ENCODE assay signal across 9 mouse cellular contexts in genomic region chr19:41993484-41993883, GRCm38 (mm10). TPM values are rescaled to one million over a fixed set of nuclear protein-coding genes. Genes with fewer than 3 reads are reported as not detected.
DNase-seq lines count a peak whose midpoint lies in the region.
"Had no signal": no experiment of that assay in that cellular context is flagged by ENCODE, and none has a peak within 500 bp of the region (broad histone marks: within the 10 kb centered on the region; RNA-seq: fewer than 3 reads in every experiment).

No protein-coding gene starts in this region.

- peak; percentile 61 for DNase-seq in 3134 (ENCODE audit: extremely low read depth, insufficient read length, low spot score)
- DNase-seq in adrenal gland, adult 2 months: peak; percentile 89
- DNase-seq in heart, adult 9 months (ENCODE audit: low spot score in 2 of 2): peak; percentile 58 to 80
- peak; percentile 71 for DNase-seq in layer of hippocampus, adult 9-11 months
- peak; percentile 63 for DNase-seq in ovary, postnatal 10 days (ENCODE audit: low spot score)
- DNase-seq in embryo, embryonic 9.5 days (ENCODE audit: extremely low spot score): no peak
- DNase-seq in embryo, embryonic 10 days (ENCODE audit: low spot score): no peak
- no peak for DNase-seq in cerebellum, adult 11 months

RNA-seq across cellular contexts. Expression of gene Ubtd1, which starts 11.9 kb away (rescaled TPM):
- total RNA-seq in adrenal gland, adult 2 months (2021): 10 to 100 TPM; 12.8 to 21.1 TPM
- 29.3 and 31.3 TPM in 2 replicates for polyA plus RNA-seq in adrenal gland, adult 2 months (2012; rRNA removed)

RNA-seq across cellular contexts. Expression of gene Mms19, which starts 12.5 kb away (rescaled TPM):
- 10 to 100 TPM; 15.9 to 22.0 TPM for total RNA-seq in adrenal gland, adult 2 months (2021)
- polyA plus RNA-seq in adrenal gland, adult 2 months (2012; rRNA removed): 48.3 and 49.2 TPM in 2 replicates

RNA-seq across cellular contexts. Expression of gene Ankrd2, which starts 42.3 kb away (rescaled TPM):
- under 1 TPM; 0.35 to 0.61 TPM for total RNA-seq in adrenal gland, adult 2 months (2021)
- polyA plus RNA-seq in adrenal gland, adult 2 months (2012; rRNA removed): 0.16 and 0.27 TPM in 2 replicates

RNA-seq across cellular contexts. Expression of gene Hoga1, which starts 51.9 kb away (rescaled TPM):
- total RNA-seq in adrenal gland, adult 2 months (2021): 1 to 10 TPM; 3.7 to 8.0 TPM
- 1.5 and 1.6 TPM in 2 replicates for polyA plus RNA-seq in adrenal gland, adult 2 months (2012; rRNA removed)

RNA-seq across cellular contexts. Expression of gene 4933411K16Rik, which starts 58.6 kb away (rescaled TPM):
- total RNA-seq in adrenal gland, adult 2 months (2021): under 1 TPM; 0.55 to 0.75 TPM
- polyA plus RNA-seq in adrenal gland, adult 2 months (2012; rRNA removed): 0.09 and 0.12 TPM in 2 replicates
- polyA plus RNA-seq: neural tube, embryonic 11.5 days had no signal

Comparison
In these comparisons a context has a peak if more than half of its experiments do, and no peak if none do; other contexts are left out.
1. DNase-seq: peak in 3134 (single experiment), adrenal gland, adult 2 months (single experiment), heart, adult 9 months (2 of 2), layer of hippocampus, adult 9-11 months (single experiment) and ovary, postnatal 10 days (single experiment); none in embryo, embryonic 9.5 days (single experiment), embryo, embryonic 10 days (single experiment) and cerebellum, adult 11 months (single experiment).